Mouse (Mus musculus) midbrain, embryonic 16.5 days (tissue): ENCODE measurements around the gene Galntl5. TPM values are rescaled to one million over a fixed set of nuclear protein-coding genes. Genes with fewer than 3 reads are reported as not detected.
"Not testable (repeated sequence)": the region's sequence is repeated elsewhere in the genome, so short reads cannot be mapped to it uniquely, and the experiment has no call there.

Experiments
- ATAC-seq: fragments of 200-750 bp; cut with Nextera tagmentation; 2 replicates; pipeline ENCODE4 v1.8.0; 2017; ENCODE audit warnings: moderate TSS enrichment
- H3K27ac ChIP-seq: fragments of 300-500 bp; sonication (generic); 2 replicates; pipeline ENCODE4 v1.5.1; 2014; ENCODE audit warnings: mild to moderate bottlenecking, low read length, mixed read lengths
- H3K27me3 ChIP-seq: fragments of 300-500 bp; sonication (generic); 2 replicates; pipeline ENCODE4 v1.6.1; 2014; ENCODE audit warnings: low read depth, low read length, mixed read lengths; ENCODE audit not compliant: control insufficient read depth, insufficient read depth
- H3K36me3 ChIP-seq: fragments of 300-500 bp; sonication (generic); 2 replicates; pipeline ENCODE4 v1.6.1; 2014; ENCODE audit warnings: mild to moderate bottlenecking, low read length, moderate library complexity, mixed read lengths; ENCODE audit not compliant: control insufficient read depth, insufficient read depth
- H3K4me1 ChIP-seq: fragments of 300-500 bp; sonication (generic); 2 replicates; pipeline ENCODE4 v1.6.1; 2014; ENCODE audit warnings: mild to moderate bottlenecking, low read length, mixed read lengths; ENCODE audit not compliant: control insufficient read depth, insufficient read depth
- H3K4me2 ChIP-seq: fragments of 300-500 bp; sonication (generic); 2 replicates; pipeline ENCODE4 v1.6.1; 2014; ENCODE audit warnings: mild to moderate bottlenecking, low read length, mixed read lengths
- H3K4me3 ChIP-seq: fragments of 300-500 bp; sonication (generic); 2 replicates; pipeline ENCODE4 v1.5.1; 2014; ENCODE audit warnings: low read depth, mild to moderate bottlenecking, low read length, moderate library complexity, mixed read lengths
- H3K9ac ChIP-seq: fragments of 300-500 bp; sonication (generic); 2 replicates; pipeline ENCODE4 v1.6.1; 2014; ENCODE audit warnings: low read depth, low read length, mixed read lengths
- H3K9me3 ChIP-seq: fragments of 300-500 bp; sonication (generic); replicated peaks from 2 replicates; pipeline ENCODE4 v1.6.1; 2014; ENCODE audit warnings: mild to moderate bottlenecking, low read length, mixed read lengths; ENCODE audit not compliant: control insufficient read depth, poor library complexity, severe bottlenecking
- WGBS: fragments of 180-500 bp; shearing (Covaris S2); extraction: QIAGEN DNeasy Blood & Tissue Kit; methylation state at CpG from one replicate; pipeline ENCODE4 v1.1.7; 2014; 5-methylcytosine and 5-hydroxymethylcytosine counted together
- polyA plus RNA-seq: library from polyadenylated mRNA; unstranded; fragments of >200 nt; fragmentation: Nextera tagmentation; extraction: Ambion mirVana; gene quantifications from 2 replicates; pipeline ENCODE4 v1.2.1, GENCODE M21; 2015

Gene Galntl5
- polyA plus RNA-seq, 1 experiment from 2014 or later = not detected

DNA sequence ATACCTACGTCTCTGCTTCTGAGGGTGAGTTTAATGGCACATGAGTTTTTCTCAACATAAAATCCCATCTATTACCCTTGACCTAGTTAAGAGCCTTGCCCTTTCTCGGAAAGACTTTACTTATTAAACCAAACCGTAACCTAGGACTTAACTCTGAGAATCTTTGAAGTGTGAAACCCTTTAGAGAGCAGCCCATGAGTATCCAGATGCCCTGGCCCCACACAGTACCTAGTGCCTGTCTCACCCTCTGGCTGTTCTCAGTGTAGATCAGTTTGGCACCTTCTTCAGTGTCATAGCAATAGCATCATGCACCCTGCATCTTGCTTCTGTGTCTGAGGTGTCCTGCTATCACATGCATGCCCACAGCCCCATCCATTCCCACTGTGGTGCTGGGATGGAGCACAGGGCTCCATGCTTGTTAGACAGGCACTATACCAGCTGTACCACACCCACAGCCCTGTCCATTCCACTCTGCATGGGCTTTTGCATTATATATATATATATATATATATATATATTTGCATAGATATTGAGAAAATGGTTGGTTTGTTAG, 1.2 kb upstream of the Galntl5 start:
- Histone ChIP-seq H3K4me1 (no peaks in the 10 kb centered on the region), H3K4me3 (no peak overlapping the region), H3K4me2 (no peak overlapping the region), H3K36me3 (no peaks in the 10 kb centered on the region), H3K9me3 (no peaks in the 10 kb centered on the region), H3K27ac (no peak overlapping the region), H3K27me3 (no peaks in the 10 kb centered on the region), H3K9ac (no peak overlapping the region)
- no peak for ATAC-seq
- 88% methylated on average over 3 of the region's 3 CpGs for WGBS

DNA sequence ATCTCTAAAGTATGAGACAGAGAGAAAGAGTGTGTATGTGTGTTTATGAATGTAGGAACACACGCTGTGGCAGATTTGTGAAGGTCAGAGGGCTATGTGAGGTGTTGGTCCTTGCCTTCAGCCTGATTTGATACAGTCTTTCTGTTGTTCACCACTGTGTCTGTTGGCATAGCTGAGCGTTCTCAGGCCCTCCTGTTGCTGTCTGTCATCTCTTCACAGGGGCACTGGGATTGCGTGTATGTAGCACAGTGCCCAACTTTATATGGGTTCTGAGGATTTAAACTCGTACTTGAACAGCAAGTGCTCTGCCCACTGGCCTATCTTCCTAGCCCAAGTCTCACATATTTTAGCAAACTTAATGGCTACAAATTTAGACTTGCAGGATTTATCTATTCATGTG, 2.3 kb downstream of the Galntl5 start:
- no peak overlapping the region for H3K27ac ChIP-seq
- WGBS = 88% methylated on average over 4 of the region's 4 CpGs
- H3K4me2 ChIP-seq = no peak overlapping the region
- no peak overlapping the region for H3K4me3 ChIP-seq
- no peaks in the 10 kb centered on the region for H3K27me3 ChIP-seq
- H3K36me3 ChIP-seq = no peaks in the 10 kb centered on the region
- H3K4me1 ChIP-seq = no peaks in the 10 kb centered on the region
- no peak for ATAC-seq
- no peaks in the 10 kb centered on the region for H3K9me3 ChIP-seq
- no peak overlapping the region for H3K9ac ChIP-seq

DNA sequence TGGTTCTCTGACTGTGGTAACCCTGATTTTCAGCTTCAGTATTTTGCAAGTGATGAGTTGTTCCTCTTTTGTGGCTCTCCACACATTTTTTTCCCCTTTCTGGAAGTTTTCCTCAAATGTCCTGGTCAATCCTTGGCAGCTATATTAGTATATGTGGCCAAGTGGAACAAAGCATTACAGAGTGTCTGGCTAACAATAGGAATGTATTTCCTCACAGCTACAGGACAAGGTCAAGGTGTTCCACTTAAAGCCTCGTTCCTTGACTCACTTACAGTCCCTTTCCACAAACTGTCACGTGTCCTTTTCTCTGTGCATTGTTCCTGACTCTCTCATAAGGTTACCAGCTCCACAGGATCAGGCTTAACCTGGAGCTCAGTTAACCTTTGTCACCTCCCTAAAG, 3.3 kb downstream of the Galntl5 start:
- 38% methylated on average over 2 of the region's 2 CpGs for WGBS
- Histone ChIP-seq H3K4me2 (no peak overlapping the region), H3K27me3 (no peaks in the 10 kb centered on the region), H3K9ac (no peak overlapping the region), H3K27ac (no peak overlapping the region), H3K36me3 (no peaks in the 10 kb centered on the region), H3K4me1 (no peaks in the 10 kb centered on the region), H3K4me3 (no peak overlapping the region), H3K9me3 (no peaks in the 10 kb centered on the region)
- ATAC-seq = no peak

DNA sequence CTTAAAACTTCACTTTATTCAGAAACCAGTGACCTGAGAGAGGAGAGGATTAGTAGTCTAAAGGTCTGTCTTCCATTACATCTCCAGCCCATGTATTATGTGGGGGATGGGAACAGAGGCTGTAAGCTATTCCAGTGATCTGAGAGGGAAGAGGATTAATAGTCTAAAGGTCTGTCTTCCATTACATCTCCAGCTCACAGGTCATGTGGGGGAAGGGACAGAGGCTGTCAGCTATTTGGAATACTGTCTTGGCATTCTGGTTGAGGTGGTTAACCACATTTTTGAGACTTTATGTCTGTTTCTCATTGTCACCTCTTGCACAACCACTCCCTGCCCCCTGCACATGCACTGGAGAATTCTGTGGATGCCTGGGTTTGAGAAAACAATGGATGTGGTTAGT, 6.5 kb downstream of the Galntl5 start:
- Histone ChIP-seq H3K9ac (no peak overlapping the region), H3K36me3 (no peaks in the 10 kb centered on the region), H3K27ac (no peak overlapping the region), H3K4me1 (no peaks in the 10 kb centered on the region), H3K4me2 (no peak overlapping the region), H3K4me3 (no peak overlapping the region), H3K9me3 (no peaks in the 10 kb centered on the region), H3K27me3 (no peaks in the 10 kb centered on the region)
- ATAC-seq = no peak

DNA sequence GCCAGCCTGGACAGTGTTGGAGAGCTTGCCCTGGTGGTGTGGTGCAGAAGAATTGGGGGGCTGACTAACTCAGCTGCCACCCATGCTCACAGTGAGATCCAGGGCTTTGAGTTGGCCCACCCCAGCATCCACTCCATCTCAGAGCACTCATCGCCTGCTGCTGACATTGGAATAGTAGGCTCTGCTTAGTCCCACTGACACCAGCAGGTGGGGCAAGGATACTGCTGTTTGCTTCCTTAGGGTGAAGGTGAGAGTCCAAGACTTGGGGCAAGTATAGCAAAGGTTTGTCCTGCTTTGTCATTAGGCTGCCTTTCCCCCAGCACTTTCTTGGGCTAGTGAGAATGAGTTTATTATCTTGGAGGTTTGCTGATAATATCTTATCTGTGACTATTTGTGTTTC, 7.5 kb downstream of the Galntl5 start:
- Histone ChIP-seq H3K4me1 (no peaks in the 10 kb centered on the region), H3K36me3 (no peaks in the 10 kb centered on the region), H3K4me2 (no peak overlapping the region), H3K4me3 (no peak overlapping the region), H3K27ac (no peak overlapping the region), H3K9ac (no peak overlapping the region), H3K27me3 (no peaks in the 10 kb centered on the region), H3K9me3 (no peaks in the 10 kb centered on the region)
- no peak for ATAC-seq
- 58% methylated on average over 1 of the region's 1 CpGs for WGBS

DNA sequence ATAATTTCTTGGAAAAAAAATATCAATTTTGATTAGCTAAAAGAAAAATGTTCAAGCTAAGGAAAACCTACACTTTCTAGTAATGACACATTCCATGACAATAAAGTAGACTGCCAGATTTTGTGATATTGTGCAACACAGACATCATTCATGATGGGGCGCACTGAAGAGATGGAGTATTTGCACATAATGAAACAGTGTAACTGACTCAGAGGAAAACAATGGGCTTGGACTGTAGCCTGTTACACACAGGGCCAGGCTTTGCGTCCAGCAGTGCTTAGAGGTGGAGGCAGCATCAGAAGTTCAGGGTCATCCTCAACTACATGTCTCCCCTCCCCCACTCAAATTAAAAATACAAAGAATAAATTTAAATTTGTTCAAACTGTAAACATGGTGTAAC, 9.3 kb downstream of the Galntl5 start:
- no peaks in the 10 kb centered on the region for H3K27me3 ChIP-seq
- no peak overlapping the region for H3K9ac ChIP-seq
- 80% methylated on average over 2 of the region's 2 CpGs for WGBS
- no peak overlapping the region for H3K4me2 ChIP-seq
- no peak overlapping the region for H3K27ac ChIP-seq
- H3K4me1 ChIP-seq = no peaks in the 10 kb centered on the region
- no peaks in the 10 kb centered on the region for H3K36me3 ChIP-seq
- no peak overlapping the region for H3K4me3 ChIP-seq
- no peaks in the 10 kb centered on the region for H3K9me3 ChIP-seq
- ATAC-seq = no peak

DNA sequence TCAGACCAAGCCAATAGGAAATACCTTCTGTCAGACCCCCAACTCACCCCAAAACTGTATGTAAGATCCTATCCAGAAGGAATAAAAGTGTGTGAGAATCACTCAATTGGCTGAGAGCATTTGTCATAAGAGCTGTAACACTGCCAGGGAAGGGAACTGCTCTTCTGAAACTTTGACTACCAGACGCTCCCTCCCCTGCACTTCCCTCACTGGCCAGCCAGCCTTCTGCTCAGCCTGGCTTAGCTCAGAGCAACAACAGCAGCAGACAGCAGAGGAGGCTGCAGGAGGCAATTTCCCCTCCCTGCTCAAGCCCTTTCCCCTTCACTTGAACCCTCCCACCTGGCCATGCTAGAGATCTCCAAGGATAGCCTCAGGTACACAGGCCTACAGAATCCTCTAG, 30.6 kb downstream of the Galntl5 start:
- Histone ChIP-seq H3K27me3 (no peaks in the 10 kb centered on the region), H3K4me1 (no peaks in the 10 kb centered on the region), H3K4me3 (no peak overlapping the region), H3K9ac (no peak overlapping the region), H3K4me2 (no peak overlapping the region), H3K9me3 (no peaks in the 10 kb centered on the region), H3K36me3 (no peaks in the 10 kb centered on the region), H3K27ac (no peak overlapping the region)
- 75% methylated on average over 1 of the region's 1 CpGs for WGBS
- no peak for ATAC-seq

DNA sequence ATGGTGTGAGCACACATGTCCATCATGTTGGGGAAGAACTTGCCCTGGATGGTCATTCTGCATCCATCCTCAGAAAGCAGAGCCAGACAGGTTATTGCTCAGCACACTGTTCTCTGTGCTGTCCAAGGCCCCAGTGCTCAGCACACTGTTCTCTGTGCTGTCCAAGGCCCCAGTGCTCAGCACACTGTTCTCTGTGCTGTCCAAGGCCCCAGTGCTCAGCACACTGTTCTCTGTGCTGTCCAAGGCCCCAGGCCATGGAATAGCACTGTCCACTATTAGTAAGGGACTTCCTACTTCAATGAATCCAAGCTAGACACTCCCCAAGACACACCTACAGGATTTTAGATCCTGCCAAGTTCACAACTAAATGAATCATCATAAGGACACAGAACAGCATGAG, 32.0 kb downstream of the Galntl5 start:
- not testable (repeated sequence) for H3K27me3 ChIP-seq, H3K9me3 ChIP-seq, H3K27ac ChIP-seq, ATAC-seq, H3K4me3 ChIP-seq, H3K9ac ChIP-seq, H3K4me2 ChIP-seq, H3K4me1 ChIP-seq, H3K36me3 ChIP-seq

DNA sequence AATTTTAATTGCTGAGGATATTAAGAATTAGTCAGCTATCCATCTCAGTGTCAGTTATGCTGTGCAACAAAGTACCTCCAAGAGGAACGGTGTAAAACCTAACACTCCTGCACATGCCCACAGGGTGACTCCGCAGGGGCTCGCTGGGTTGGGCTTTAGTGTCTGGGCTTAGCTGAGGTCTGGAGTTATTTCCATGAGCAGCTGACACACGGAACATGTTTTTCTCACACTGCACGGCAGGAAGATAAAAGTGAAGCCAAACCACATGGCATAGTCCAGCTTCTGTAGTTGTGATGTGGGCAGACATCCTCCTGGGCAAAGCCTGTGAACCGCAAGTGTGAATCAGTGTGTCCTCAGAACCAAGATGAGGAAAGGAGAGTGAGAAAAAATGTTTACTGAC, 33.7 kb downstream of the Galntl5 start:
- no peak for ATAC-seq
- Histone ChIP-seq H3K9ac (no peak overlapping the region), H3K27me3 (no peaks in the 10 kb centered on the region), H3K4me1 (no peaks in the 10 kb centered on the region), H3K4me3 (no peak overlapping the region), H3K9me3 (no peaks in the 10 kb centered on the region), H3K27ac (no peak overlapping the region), H3K4me2 (no peak overlapping the region), H3K36me3 (no peaks in the 10 kb centered on the region)
- 89% methylated on average over 6 of the region's 6 CpGs for WGBS

DNA sequence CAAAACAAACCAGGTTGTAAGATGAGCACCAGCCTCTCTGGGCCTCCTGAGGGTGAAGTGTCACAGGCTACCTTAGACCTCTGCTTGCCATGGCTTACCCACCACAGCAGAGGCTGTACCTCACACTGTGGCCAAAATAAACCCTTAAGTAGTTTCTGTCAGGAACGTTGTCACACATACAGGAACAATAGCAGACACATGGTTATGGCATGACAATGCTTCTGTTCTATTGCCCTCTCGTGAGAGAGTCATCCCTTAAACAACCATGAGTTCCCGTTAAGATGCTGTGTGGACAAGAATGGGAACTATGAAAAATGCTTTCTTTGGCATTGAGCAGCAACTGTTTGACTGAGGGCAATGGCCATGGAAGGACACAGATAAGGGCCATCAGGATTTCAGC, 40.3 kb downstream of the Galntl5 start, which contains the start of gene Galnt11:
Gene Galnt11 (plus strand): TSS at position 301 of the 400 bp plus-strand sequence.
- peak within 1 kb of the TSS; percentile 77 for H3K4me3 ChIP-seq
- no peaks in the 10 kb centered on the region for H3K27me3 ChIP-seq
- H3K4me1 ChIP-seq = peaks cover 9% of the 10 kb centered on the region
- H3K36me3 ChIP-seq = no peaks in the 10 kb centered on the region
- no peak for ATAC-seq
- WGBS = 93% methylated on average over 3 of the region's 3 CpGs
- H3K9me3 ChIP-seq = no peaks in the 10 kb centered on the region
- H3K27ac ChIP-seq = peak within 1 kb of the TSS; percentile 94
- H3K4me2 ChIP-seq = peak within 1 kb of the TSS; percentile 77
- H3K9ac ChIP-seq = peak within 1 kb of the TSS; percentile 89
